Mouse (Mus musculus) cerebellum, adult 9-10 months (tissue): Measurements from ENCODE around the gene Micu2.
"Not testable (repeated sequence)": the region's sequence is repeated elsewhere in the genome, so short reads cannot be mapped to it uniquely, and the experiment has no call there.

Source experiments
- DNase-seq: peaks from one replicate; pipeline ENCODE4 v3.0.0; 2022

Gene Micu2

DNA sequence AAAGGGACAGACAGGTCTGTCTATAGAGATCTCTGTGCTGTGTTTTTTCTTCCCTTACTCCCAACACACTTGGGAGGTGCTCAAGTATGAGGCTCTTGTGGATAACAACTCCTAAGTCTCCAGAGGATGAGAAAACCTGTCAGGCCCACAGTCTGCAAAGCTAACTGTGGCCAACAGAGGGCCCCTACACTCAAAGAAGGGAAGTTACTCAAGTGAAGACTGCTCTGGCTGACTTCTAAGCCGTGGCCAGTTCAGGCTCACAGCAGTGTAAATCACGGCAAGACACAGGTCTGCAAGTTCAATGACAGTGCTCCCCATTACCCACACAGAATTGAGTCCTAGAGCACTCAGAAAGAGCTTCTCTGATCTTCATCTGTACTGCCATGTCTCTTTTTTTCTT is 48.0 kb downstream of the Micu2 start:
- no peak for DNase-seq

DNA sequence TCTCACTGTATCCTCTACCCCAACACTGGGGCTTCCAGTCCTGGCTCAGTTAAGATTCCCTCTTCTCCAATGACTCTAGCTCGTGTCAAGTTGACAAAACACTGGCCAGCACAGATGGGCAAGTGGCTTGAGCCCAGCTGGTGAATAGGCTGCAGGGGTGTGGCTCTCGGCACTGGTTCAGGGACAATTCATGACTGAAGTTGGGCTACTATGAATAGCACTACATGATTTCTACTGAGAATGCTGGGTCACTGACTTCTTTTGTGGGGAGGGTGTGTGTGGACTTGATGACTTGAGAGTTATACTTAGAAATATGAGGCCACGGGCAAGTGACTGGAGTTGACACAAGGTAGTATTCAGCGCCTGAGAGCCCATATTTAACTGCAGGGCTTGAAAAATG is 53.2 kb downstream of the Micu2 start:
- DNase-seq, result no peak

DNA sequence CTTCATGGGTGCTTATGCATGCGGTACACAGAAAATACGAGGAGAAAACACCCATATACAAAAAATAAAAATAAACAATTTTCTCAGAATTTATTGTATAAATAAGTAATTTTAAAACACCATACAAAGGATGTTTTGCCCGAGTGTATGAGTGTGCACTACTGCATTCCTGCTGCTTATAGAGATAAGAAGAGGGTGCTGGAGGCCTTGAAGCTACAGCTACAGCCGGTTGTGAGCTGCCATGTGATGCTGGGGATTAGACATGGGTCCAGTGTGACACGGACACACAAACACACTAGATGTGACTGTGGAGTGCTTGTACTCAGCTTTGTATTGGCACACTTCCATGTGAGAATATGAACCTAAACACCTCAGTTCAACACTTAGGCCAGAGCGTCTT is 61.8 kb downstream of the Micu2 start:
- DNase-seq, result no peak

DNA sequence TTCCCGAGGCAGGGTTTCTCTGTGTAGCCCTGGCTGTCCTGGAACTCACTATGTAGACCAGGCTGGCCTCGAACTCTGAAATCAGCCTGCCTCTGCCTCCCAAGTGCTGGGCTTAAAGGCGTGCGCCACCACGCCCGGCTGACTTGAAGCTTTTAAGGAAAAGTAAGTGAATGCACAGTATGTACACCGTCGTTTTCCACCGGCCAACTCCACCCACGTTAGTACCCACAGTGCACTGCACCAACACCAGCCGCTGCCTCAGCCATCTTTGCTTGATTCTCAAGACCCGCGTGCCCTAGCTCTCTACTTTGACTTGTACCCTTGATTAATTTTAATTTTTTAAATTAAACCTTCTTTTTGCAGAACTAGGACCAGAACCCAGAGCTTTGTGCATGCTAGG is 64.4 kb downstream of the Micu2 start:
- no peak for DNase-seq

DNA sequence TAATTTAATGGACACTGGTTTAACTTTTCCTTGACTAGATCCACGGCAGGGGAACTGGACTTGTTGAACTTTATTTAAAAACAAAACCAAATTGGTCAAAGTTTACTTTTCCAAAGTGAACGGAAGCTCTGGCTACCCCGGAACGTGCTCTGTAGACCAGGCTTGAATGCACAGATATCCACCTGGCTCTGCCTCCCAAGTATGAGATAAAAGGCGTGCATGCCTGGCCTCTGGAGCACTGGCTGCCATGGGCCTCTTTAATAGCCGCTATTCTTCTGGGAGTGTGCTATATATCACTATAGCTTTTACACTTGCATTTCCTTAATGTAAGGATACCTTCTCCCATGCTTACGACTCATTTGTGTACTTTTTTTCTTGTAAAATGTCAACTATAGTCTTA is 65.5 kb downstream of the Micu2 start:
- DNase-seq, result no peak

DNA sequence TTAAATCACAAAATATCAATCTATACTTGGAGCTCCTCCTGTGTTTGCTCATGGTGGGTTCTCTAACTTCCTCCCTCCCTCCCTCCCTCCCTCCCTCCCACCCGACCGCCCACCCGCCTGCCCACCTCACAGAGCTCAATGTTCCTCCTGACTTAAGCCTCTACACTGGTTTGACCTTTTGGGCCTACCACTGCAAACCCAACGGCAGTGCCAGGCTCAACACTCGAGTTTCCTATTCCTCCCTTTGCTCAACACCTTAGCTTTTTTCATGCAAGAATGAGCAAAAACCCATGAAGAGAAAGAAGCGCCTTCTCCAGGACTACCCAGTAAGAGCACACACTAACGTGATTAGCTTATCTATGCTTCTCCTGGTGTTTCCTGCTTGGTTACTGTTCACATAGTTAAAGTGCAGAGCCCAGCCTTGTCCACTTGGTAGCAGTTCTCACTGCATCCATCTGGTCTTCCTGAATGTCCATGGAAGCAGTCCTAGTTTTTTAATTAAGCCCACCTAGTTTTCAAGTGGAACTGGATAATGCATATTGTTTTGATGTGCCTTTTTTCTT is 66.1 kb downstream of the Micu2 start:
- no peak for DNase-seq

DNA sequence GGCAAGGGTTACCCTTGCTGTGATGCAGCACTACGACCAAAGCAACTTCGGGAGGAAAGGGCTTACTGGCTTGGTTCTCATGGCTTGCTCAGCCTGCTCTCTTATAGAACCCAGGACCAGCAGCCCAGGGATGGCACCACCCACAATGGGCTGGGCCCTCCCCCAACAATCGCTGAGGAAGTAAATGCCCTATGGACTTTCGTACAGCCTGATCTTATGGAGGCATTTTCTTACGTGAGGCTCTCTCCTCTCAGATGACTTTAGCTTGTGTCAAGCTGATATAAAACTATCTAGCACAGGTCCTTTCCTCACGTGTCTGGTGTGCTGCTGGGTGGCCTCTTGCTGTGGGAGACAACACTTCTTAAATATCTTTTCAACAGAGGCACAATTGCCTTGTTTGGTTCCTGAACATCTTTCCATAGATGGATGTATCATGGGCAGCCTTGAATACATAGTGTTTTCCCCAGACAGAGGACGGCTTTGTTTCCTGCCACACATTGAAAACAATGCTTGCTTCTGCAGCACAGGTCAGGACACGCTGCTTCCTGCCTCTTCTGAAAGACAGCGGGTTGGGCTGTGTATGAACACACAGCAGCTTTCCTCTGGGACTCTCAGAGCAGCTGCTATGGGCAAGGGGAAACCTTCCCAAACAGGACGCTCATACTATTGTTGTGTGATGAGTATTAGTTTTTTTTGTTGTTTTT is 77.5 kb downstream of the Micu2 start:
- no peak for DNase-seq

DNA sequence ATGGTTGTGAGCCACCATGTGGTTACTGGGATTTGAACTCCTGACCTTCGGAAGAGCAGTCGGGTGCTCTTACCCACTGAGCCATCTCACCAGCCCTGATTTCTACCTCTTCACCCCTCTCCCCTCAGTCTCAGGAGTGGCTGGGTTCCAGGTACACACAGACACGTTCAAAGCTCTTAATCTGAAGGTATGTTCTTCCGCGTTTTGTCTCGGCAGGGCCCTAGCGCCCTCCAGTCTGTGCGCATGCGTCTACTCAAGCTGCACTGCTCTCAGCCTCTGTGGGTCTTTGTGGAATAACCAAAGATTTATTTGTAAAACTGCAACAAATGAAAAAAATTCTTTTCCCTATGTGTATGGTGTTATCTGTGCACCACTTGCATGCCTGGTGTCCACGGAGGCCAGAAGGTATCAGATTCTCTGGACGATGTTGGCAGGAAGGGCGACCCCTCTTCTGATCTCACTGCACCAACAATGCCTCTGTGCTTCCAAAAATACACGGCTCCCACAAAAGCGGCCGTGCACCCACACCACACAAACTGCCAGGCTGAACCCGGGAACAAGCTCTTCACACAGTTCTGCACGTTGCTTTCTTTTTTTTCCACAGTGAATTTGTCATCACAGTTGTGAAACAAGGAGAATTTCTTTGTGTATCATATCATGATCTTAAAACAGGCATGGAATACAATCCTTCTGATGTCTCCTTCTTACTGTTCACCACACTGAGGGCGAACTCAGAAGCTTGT is 78.3 kb downstream of the Micu2 start:
- peak; percentile 44 for DNase-seq

DNA sequence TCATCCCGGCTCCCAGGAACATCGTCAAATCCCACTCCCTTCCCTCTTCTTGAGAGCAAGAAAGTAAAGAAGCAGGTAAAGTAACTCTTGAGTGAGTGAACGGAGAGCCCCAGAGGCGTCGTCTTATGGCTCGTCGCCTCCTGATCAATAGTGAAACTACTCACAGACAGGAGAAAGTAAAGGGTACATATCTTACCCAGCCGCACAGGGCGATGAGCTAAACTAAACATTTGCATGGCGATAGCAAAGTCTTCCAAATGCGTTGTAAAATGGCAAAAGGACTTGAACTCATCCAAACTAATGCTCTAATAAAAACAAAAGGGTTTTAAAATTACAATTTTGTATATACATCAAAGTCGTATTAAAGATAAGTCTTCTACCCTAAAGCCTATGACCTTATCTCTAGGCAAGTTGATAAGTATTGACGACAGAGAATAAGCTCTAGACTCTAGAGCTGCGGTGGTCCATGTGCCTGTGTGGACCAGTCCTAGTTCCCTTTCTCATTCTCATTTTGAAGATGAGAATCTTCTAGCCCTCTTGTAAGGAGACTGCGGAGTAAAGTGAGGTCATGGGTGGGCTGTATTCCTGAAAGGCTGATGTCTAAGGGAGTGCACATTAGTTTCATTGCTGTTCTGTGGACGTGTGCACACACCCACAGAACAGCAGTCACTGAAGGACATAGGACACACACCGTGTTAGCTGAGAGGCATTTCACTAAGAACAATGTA is 79.8 kb downstream of the Micu2 start:
- DNase-seq, result no peak

DNA sequence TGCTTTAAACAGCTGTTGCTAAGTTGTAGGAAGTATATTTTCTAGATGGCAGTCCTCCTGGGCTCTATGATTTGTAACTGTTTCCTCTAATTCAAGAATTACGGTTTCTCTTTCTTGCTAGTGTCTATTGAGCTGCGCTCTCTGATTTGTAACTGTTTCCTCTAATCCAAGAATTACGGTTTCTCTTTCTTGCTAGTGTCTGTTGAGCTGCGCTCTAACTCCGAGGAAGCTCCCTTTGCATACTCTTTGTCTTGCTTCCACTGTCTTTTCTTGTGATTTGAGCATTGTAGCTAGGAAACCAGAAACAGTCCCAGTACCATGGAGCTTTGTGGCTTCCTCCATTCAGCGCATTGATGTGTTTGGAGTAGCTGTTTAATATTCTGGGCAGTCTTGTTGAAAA is 83.7 kb downstream of the Micu2 start:
- no peak for DNase-seq

DNA sequence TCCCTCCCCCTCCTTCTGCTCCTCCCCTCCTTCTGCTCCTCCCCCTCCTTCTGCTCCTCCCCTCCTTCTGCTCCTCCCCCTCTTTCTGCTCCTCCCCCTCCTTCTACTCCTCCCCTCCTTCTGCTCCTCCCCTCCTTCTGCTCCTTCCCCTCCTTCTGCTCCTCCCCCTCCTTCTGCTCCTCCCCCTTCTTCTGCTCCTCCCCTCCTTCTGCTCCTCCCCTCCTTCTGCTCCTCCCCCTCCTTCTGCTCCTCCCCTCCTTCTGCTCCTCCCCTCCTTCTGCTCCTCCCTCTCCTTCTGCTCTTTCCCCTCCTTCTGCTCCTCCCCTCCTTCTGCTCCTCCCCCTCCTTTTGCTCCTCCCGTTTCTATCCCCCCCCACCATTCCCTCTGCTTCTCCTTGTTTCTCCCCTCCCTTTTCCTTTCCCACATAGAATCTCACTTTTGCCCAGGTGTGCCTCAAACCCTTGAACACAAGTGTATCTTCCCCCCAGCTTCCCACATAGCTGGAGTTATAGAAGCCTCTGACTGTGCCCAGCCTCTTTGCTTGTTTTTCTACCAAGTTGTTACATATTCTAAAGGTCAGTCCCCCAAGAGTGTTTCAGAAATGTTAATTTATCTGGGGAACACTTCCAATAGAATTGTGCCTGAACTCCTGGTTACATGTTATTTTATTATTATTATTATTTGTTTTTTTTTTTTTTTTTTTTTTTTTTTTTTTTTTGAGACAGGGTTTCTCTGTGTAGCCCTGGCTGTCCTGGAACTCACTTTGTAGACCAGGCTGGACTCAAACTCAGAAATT is 86.7 kb downstream of the Micu2 start:
- DNase-seq, result not testable (repeated sequence)

DNA sequence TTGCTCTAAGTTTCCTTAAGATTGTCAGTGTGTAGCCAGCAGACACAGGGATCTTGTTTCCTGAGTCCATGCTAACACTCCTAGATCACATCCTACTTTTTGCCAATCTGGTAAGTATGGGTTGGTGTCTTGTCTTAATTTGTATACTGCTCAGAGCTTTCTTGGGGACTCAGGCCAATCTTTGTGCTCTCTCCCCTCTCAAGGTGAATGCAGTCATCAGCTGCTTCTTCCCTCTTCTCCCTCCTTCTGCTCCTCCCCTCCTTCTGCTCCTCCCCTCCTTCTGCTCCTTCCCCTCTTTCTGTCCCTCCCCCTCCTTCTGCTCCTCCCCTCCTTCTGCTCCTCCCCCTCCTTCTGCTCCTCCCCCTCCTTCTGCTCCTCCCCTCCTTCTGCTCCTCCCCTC is 87.3 kb downstream of the Micu2 start:
- not testable (repeated sequence) for DNase-seq

DNA sequence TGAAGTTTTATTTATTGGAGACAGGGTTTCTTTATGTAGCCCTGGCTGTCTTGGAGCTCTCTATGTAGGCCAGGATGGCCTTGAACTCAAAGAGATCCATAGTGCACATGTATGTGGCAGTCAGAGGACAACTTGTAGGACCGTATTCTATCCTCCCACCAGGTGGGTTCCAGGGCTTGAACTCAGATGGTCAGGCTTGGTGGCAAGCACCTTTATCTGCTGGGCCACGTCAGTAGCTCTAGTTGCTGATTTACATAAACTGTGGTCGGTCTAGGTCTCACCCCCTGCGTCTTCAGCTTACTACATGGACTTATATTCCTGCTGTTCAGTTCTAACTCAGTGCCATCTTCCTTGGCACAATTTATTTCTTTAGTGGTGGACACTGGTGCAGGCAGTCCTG is 87.7 kb downstream of the Micu2 start:
- DNase-seq, result no peak

DNA sequence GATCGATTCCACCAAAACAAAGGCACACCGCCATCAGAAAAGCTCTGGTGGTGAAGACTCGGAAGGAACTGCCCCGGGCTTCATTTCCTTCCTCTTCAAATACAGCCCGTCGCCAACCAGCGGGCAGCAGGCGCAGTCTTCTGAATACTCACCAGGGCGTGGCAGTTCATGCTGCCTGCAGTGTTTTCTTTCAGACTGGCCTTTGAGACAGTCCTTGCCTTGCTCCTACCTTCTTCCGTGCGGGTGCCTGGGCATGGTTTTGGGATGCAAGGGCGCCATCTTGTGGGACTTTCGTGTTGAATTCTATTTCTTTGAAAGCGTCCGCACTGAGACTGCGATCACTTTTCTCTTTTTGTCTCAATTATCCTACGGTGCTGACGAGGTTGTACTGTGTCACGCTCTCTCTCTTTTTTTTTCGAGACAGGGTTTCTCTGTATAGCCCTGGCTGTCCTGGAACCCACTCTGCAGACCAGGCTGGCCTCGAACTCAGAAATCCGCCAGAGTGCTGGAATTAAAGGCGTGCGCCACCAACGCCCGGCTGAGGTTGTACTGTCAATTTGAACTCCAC is 88.5 kb downstream of the Micu2 start:
- peak; percentile 87 for DNase-seq

DNA sequence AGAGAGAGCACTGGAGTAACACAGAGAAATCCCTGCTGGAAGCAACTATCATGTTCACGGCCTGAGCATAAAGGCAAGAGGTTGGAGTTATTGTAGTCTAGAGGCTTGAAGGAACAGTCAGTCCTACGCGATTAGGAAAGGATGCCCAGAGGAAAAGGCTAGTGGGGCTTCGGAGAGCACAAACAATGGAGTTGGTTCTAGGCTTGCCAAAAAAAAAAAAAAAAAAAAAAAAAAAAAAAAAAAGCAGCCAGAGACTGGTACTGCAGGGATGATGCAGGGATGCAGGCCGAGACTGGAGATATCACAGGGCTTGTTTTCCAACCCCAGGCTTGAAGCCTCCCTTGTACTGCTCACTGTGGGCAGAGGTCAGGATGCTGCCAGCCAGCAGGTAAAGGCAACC is 89.8 kb downstream of the Micu2 start:
- DNase-seq, result no peak

DNA sequence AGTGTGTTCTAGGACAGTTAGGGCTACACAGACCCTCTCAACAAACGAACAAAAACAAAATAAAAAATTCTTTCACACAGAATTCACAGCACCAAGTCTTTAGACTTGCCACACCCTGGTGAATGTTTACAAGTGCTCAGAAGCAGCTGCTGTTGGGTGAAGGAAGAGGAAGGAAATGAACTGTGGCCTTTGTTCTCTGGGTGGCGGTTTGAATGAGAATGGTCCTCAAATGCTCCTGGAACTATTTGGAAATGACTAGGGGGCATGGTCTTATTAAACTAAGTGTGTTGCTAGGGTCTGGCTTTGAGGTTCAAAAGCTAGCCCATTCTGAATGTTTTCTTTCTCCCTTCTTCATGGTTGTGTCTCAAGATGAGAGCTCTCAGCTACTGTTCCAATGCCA is 90.6 kb downstream of the Micu2 start:
- no peak for DNase-seq

DNA sequence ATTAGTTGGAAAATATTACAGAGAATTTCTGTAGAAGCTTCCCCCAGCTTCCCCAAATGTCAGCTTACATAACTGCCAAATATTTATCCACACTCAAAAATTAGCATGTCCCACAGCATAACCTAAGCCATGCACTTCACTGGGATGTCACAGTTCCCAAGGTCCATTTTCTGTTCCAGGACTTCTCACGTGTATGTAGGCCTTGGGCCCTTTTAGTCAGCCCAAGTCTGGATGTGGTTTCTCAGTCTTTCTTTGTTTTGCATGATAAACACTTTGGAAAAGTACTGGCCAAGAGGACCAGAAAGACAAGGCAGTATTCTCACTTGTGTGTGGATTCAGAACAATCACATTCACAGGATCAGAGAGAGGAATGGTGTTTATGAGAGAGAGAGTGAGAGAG is 97.1 kb downstream of the Micu2 start:
- no peak for DNase-seq

DNA sequence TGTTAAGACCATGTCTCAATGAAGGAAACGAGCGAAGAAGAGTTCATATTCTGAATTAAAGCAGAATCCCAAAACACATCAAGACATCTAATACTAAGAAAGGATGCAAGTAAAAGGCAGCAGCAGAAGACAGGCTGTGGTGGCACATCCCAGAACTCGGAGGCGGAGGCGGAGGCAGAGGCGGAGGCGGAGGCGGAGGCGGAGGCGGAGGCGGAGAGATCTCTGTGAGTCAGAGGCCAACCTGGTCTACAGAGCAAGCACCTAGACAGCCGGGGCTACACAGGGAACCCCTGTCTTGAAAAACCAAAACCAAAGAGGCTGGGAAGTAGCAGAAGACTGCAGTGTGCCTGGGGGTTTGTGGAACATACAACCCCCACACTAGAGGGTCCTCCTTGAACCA is 102.2 kb downstream of the Micu2 start:
- no peak for DNase-seq

DNA sequence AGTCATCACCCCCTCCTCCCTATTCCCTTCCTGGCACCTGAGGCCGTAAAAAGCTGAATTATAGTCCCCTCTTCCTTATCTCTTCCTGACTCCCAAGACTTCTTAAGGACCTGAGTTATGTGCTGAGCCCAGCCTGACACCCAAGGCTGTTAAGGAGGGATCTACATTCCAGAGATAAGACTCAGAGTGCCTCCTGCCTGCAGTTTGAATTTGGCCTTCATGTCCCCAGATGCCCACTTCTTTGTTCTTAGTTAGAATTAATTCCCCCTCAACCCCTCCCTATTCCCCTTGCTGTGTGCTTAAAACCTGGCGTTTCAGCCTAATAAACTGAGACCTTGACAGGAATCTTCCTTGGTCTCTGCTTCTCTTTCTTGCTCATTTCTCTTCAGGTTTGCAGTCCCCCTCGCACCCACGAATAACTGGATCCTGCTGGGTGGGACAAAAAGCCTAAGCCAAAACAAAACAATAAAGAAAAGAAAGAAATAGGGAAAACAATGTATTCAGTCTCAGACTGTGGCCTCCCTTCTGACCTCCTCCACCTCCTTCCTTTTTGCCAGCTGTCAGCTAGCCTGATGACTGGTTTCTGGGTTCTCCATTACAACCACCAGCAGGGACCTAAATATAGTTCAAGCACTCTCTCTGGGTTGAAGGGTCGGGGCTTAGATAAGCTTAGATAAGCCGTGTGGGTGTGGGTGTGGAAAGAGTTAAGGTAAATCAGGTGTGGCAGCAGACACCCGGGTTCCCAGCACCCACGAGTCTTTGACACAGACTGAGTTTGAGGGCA is 102.8 kb downstream of the Micu2 start:
- DNase-seq, result not testable (repeated sequence)

DNA sequence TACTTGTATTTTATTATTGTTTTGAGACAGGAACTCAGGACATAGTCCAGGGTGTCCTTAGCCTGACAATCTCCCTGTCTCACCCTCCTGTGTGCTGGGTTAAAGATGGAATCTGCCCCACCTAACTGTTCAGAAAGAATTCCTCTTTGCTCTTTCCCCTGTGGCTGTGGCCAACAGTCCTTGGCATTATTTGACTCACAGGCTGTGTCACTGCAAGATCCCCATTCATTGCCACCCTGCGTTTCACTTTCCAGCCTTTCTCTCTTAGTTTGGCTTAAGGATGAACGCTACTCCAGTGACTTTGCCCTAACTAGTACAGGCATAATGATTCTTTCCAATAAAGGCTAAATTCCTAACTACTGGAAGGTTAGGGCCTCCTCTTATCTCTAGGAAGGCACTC is 104.7 kb downstream of the Micu2 start:
- no peak for DNase-seq

DNA sequence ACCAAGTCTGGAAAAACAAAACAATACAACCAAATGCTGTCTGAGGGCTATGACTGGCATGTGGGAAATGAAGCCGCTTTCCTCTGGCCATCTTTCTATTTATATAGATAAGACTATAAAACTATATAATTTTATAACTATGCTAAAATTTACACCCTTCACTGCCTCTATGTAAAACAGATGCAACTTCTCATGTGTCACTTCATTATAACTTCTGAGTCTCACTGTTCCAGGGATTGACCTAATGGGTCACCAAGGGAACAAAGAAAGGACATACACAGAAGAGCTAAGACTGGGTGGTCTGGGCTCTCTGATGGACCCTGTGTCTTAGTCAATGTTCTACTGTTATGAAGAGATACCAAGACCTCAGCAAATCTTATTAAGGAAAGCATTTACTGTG is 106.1 kb downstream of the Micu2 start:
- no peak for DNase-seq
